In the genomic region with DNA sequence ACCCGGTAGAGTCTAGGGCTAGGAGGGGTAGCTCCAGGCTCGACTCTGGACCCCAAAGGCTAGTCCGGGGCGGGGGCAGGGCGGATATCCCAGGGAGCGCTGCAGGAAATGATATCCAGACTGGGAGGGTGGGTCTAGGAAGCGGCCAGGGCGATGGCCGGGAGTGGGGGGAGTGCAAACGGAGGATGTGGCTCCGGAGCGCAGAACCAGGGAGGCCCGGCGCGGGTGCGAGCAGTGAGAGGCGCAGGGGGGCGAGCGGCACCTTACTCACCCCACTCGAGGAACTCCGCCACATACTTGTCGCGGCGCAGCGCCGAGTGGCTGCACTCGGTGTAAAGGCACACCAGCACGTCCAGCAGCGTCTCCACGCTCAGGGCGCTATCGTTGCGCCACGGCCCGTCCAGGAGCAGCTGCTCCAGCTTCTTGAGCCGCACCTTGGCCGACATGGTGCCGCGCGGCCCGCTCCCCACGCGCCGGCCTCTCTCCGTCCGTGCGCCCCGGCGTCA, we compare ENCODE assay signal across 8 mouse cellular contexts. TPM values are rescaled to one million over a fixed set of nuclear protein-coding genes. Genes with fewer than 3 reads are reported as not detected.
A peak's percentile ranks its signal among the peaks of the same experiment; 100 is the strongest.
DNase-seq lines count a peak whose midpoint lies in the region; ATAC-seq and TF ChIP-seq lines count a peak whose summit lies in the region.

No protein-coding gene starts in this region.

- no peaks in the 10 kb centered on the region for H3K36me3 ChIP-seq in thymus, adult 2 months (ENCODE audit: control insufficient read depth, insufficient read depth, low read length)
- H3K36me3 ChIP-seq in hindbrain, embryonic 16.5 days (ENCODE audit: control insufficient read depth, insufficient read depth, low read length) = no peaks in the 10 kb centered on the region
- no peaks in the 10 kb centered on the region for H3K36me3 ChIP-seq in midbrain, embryonic 14.5 days (ENCODE audit: control insufficient read depth, insufficient read depth, low read length)

- ATAC-seq in hindbrain, embryonic 16.5 days = peak; percentile 24; the same call in 1 of the 2 replicates
- no peak; the same call in 1 of the 2 replicates for ATAC-seq in midbrain, embryonic 14.5 days (ENCODE audit: low FRiP score, low TSS enrichment)

- no peak for TF ChIP-seq CTCF in thymus, adult 2 months (IDR thresholded peaks at IDR 0.05; ENCODE audit: borderline replicate concordance, control insufficient read depth, extremely low read depth, insufficient read depth, low read length, poor library complexity)

- peak overlapping the region; percentile 85 for H3K4me2 ChIP-seq in hindbrain, embryonic 16.5 days (ENCODE audit: low read length)
- peak overlapping the region; percentile 93 for H3K4me2 ChIP-seq in midbrain, embryonic 14.5 days (ENCODE audit: low read length)

- peak overlapping the region; percentile 45 for H3K4me3 ChIP-seq in thymus, adult 2 months (ENCODE audit: control insufficient read depth, insufficient read depth, low read length)
- peak overlapping the region; percentile 100 for H3K4me3 ChIP-seq in hindbrain, embryonic 16.5 days (ENCODE audit: low read length)
- peak overlapping the region; percentile 95 for H3K4me3 ChIP-seq in midbrain, embryonic 14.5 days (replicated peaks; ENCODE audit: low read depth, low read length)

- H3K27ac ChIP-seq in thymus, adult 2 months (ENCODE audit: control insufficient read depth, insufficient read depth, low read length) = no peak overlapping the region
- H3K27ac ChIP-seq in hindbrain, embryonic 16.5 days (ENCODE audit: low read depth, low read length) = peak overlapping the region; percentile 96
- H3K27ac ChIP-seq in midbrain, embryonic 14.5 days (replicated peaks; ENCODE audit: low read depth, low read length) = peak overlapping the region; percentile 93

- H3K27me3 ChIP-seq in thymus, adult 2 months (ENCODE audit: control insufficient read depth, insufficient read depth, low read length) = peaks cover 8% of the 10 kb centered on the region; the same call in 1 of the 2 replicates
- no peaks in the 10 kb centered on the region for H3K27me3 ChIP-seq in hindbrain, embryonic 16.5 days (replicated peaks; ENCODE audit: control insufficient read depth, insufficient read depth, low read length)
- no peaks in the 10 kb centered on the region for H3K27me3 ChIP-seq in midbrain, embryonic 14.5 days (ENCODE audit: control insufficient read depth, insufficient read depth, low read length)

- H3K4me1 ChIP-seq in thymus, adult 2 months (replicated peaks; ENCODE audit: control insufficient read depth, insufficient read depth, low read length) = 0 out of 2 replicates have a peak, but pooled peaks cover 4% of the 10 kb centered on the region
- peaks cover 22% of the 10 kb centered on the region for H3K4me1 ChIP-seq in hindbrain, embryonic 16.5 days (ENCODE audit: control insufficient read depth, insufficient read depth, low read depth, low read length)
- peaks cover 16% of the 10 kb centered on the region for H3K4me1 ChIP-seq in midbrain, embryonic 14.5 days (ENCODE audit: control insufficient read depth, insufficient read depth, low read length)

- H3K9ac ChIP-seq in hindbrain, embryonic 16.5 days (ENCODE audit: low read depth, low read length) = peak overlapping the region; percentile 97
- H3K9ac ChIP-seq in midbrain, embryonic 14.5 days (replicated peaks; ENCODE audit: low read length) = peak overlapping the region; percentile 85

- WGBS in thymus, adult 2 months = 2% methylated on average over 46 of the region's 49 CpGs
- WGBS in hindbrain, embryonic 16.5 days = under 1% methylated on average over 33 of the region's 49 CpGs
- under 1% methylated on average over 49 of the region's 49 CpGs for WGBS in midbrain, embryonic 14.5 days

- H3K9me3 ChIP-seq in hindbrain, embryonic 16.5 days (ENCODE audit: control insufficient read depth, low read length) = no peaks in the 10 kb centered on the region
- H3K9me3 ChIP-seq in midbrain, embryonic 14.5 days (ENCODE audit: control insufficient read depth, low read length) = no peaks in the 10 kb centered on the region

- no peak for TF ChIP-seq POLR2A in thymus, adult 2 months (IDR thresholded peaks at IDR 0.05; ENCODE audit: control insufficient read depth, extremely low read depth, insufficient read depth, low read length, poor library complexity)

- DNase-seq in thymus, adult 2 months = no peak
- no peak for DNase-seq in thymus, postnatal 36 days
- DNase-seq in cerebellum, adult 9-10 months = peak; percentile 63
- DNase-seq in gastrocnemius, postnatal 10 days = peak; percentile 65
- peak; percentile 58 for DNase-seq in liver
- DNase-seq in midbrain, embryonic 14.5 days = peak; percentile 63
- no peak for DNase-seq in T-cell, adult 2 months (ENCODE audit: low spot score)

RNA-seq across cellular contexts. Expression of a gene that starts 0.6 kb away (rescaled TPM):
- 59.2 and 62.1 TPM in 2 replicates for polyA plus RNA-seq in thymus, adult 2 months (2012; rRNA removed)
- 10 to 100 TPM; 48.3 to 55.8 TPM for total RNA-seq in gastrocnemius, postnatal 10 days (2021)
- polyA plus RNA-seq in hindbrain, embryonic 16.5 days (2015; fragmentation: Nextera tagmentation; extraction: Ambion mirVana) = 35.3 and 40.4 TPM in 2 replicates
- polyA plus RNA-seq in midbrain, embryonic 14.5 days (2014; fragmentation: Nextera tagmentation; extraction: Ambion mirVana) = 47.8 and 54.6 TPM in 2 replicates

RNA-seq across cellular contexts. Expression of a gene that starts 29.7 kb away (rescaled TPM):
- 1.4 and 1.9 TPM in 2 replicates for polyA plus RNA-seq in thymus, adult 2 months (2012; rRNA removed)
- under 1 TPM in 1 of 2 experiments, not detected in 1; 0.70 TPM for total RNA-seq in gastrocnemius, postnatal 10 days (2021)
- polyA plus RNA-seq in hindbrain, embryonic 16.5 days (2015; fragmentation: Nextera tagmentation; extraction: Ambion mirVana) = 2.5 and 3.3 TPM in 2 replicates
- 2.0 and 3.3 TPM in 2 replicates for polyA plus RNA-seq in midbrain, embryonic 14.5 days (2014; fragmentation: Nextera tagmentation; extraction: Ambion mirVana)

RNA-seq across cellular contexts. Expression of a gene that starts 39.9 kb away (rescaled TPM):
- 31.0 and 41.5 TPM in 2 replicates for polyA plus RNA-seq in thymus, adult 2 months (2012; rRNA removed)
- 10 to 100 TPM; 20.3 to 26.0 TPM for total RNA-seq in gastrocnemius, postnatal 10 days (2021)
- 2.6 and 2.7 TPM in 2 replicates for polyA plus RNA-seq in hindbrain, embryonic 16.5 days (2015; fragmentation: Nextera tagmentation; extraction: Ambion mirVana)
- polyA plus RNA-seq in midbrain, embryonic 14.5 days (2014; fragmentation: Nextera tagmentation; extraction: Ambion mirVana) = 1.6 and 2.1 TPM in 2 replicates

Comparison
In these comparisons a context has a peak if more than half of its experiments do, and no peak if none do; other contexts are left out.
1. DNase-seq: peak in cerebellum, adult 9-10 months (single experiment), gastrocnemius, postnatal 10 days (single experiment), liver (single experiment) and midbrain, embryonic 14.5 days (single experiment); none in thymus, adult 2 months (single experiment), thymus, postnatal 36 days (0 of 2) and T-cell, adult 2 months (single experiment).
2. H3K4me3 ChIP-seq: peak in every context shown above with its lines; median percentile 100 in hindbrain, embryonic 16.5 days; 95 in midbrain, embryonic 14.5 days; 45 in thymus, adult 2 months.